Mouse (Mus musculus) cerebellum, postnatal 36 days (tissue): ENCODE data around the gene Trpc1.

Experiments
- DNase-seq, 2 experiments: peaks; one replicate each; pipeline ENCODE4 v3.0.0; 2021 to 2022; ENCODE audit warnings: mixed read lengths in 2 of 2

Trpc1 gene

DNA sequence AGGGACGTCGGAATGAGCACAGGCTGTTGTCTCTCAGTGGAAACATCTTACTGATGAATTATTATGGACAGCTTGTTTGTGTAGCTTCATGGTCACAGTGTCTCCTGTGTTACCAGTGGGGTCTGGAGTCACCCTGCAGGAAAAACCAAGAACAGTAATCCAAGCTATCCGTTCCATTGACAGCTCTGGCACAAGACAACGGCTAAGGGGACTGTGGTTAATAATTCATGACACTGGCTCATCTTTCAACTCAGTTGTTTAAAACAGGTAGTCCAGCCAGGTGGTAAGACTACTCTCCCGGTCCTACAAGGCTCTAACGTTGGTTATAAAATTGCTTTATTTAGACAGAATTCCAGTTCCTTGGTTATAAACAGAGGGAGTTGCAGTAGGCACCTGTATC, 53.6 kb downstream of the Trpc1 start:
- DNase-seq, result no peak

DNA sequence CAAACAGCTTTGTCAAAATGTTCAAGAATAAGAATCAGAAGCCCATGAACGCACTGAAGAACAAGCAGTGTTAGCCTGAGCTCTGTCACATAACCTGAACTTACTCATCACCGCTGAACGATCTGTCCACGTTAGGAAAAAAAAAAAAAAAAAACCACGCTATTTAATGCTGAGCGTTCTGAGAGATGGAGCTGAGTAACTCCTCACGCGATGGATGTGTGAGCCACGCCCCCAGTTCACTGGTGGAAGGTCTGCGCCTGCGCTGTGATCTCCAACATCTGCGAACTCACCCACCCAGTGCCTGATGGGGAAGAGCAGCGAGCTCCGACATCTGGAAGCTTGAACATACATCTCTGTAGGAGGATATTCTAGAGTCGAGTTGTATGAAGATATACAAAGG, 55.2 kb downstream of the Trpc1 start:
- DNase-seq, result no peak

DNA sequence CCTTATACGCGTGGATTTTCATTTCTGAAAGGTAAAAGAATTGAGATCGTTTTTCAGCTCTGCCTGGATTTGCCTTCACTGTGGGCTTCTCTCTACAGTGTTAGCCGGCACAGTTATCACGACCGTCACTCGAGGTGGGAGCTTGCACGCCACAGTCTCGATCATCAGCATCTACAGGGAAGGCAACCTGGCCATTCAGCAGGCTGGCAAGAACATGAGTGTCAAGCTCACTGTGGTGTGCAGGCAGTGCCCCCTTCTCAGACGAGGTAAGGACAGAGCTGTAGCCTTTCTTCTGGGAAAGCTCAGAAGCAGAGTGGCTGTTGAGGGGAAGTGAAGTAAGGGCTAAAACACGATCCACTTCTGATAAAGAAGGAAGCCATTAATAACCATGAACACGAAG, 55.6 kb downstream of the Trpc1 start:
- no peak for DNase-seq

DNA sequence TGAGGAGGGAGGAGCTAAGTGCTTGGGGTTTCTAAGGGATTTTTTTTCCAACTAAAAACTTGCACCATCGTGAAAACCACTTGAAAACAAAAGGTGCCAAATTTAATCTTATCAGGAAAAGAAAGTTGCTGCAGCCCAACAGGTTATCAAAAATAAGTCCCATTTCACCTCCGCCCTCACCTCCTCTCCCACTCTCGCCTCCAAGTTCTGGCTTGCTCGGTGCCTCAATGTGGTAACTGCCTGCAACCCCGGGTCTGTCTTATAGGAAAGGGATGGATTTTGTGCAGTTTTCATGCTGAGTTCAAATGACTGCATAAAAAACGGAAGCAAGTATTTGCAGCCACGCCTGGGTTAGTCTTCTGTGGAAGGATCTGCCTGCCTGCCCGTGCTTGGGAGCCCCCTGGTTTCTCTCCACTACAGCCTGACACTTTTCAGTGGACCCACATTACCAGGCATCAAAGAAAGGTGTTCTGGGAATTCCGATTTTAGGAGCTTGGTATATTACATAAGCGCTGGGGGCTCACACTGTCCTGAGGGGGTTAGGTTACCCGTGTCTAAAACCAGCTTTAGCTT, 56.6 kb downstream of the Trpc1 start:
- DNase-seq, result no peak

DNA sequence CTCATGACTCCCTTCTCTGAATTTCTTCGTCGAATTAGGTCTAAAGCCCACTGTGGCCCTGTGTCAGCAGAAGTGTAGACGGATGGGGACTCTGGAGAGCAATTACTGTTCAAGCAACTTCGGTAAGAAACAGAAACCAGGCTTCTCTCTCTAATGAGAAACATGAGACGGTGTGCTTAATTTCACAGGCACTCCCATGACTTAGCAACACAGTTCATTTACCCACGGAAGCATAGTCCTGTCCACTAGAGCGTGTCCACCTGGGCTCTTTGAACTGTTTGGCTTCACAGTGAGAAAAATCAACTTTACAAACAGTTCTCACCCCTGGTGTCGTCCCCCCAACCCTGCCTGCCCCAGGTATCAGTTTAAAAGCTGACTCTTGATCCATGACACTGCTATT, 57.4 kb downstream of the Trpc1 start:
- no peak for DNase-seq

DNA sequence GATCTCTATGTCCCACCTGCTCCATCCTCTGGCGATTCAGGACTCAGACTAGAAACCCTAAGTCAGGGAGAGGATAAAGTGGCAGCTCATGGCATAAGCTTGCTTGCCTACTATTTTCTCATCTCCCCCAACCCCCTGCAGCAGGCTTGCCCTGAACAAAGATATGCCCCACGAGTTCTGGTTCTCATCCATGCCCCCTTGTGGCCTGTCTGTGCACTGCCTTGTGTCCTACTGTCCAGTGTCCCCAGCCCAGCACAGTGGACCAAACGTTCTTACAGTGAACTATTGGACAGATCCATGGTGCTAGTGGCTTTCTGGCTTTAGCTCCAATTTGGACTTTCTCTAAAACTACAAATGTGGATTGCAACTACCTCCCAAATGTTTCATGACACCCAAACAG, 62.1 kb downstream of the Trpc1 start:
- peak; percentile 50 to 54 for DNase-seq

DNA sequence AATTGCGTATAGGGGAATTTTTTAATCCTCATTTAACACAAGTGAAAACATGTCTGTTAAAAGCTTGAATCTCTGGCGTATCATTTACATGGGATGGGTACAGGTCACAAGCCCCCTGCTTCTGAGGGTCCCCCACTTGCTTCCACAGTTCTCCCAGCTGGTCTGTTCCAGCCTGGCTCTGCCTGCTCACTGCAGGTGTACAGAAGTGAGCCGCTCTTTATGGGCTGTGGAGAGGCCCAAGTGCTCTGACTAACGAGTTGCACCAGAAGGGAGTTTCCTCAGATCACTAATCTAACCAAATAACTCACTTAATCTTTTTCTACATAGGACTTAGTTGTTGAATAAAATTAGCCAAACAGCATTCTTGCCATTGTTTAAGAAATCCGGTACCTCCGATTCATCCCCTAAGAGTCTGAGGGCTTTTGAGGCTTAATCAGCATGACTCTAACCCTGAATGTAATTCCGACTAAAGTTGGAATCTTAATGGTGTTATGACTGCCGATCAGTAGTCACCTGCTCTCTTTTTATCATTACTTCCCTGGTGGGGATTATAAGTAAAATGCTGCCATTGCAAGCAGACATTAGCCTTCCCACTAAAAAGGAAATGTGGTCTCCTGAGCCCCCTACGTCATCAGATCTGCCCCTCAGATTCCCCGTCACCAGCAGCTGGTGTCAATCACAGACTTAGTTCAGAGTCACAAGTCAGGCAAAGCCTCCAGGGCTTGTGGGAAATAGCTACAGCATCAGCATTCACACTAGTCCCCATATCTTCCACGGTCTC, 64.3 kb downstream of the Trpc1 start:
- DNase-seq, result no peak

DNA sequence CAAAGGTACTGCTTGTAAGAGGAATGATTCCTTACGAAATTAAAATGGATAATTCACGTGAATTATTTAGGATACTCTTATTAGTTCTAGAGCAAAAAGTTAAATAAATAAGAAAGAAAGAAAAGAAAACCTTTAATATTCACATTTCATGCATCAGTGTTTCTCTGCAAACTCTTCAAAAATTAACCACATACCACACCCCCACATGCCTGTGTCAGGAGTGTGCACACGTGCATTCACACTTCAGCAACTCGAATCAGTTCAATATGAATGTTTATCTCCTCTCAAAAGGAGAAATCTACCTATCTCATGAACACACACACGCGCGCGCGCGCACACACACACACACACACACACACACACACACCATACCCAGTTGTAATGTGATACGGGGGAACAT, 69.5 kb downstream of the Trpc1 start:
- no peak for DNase-seq

DNA sequence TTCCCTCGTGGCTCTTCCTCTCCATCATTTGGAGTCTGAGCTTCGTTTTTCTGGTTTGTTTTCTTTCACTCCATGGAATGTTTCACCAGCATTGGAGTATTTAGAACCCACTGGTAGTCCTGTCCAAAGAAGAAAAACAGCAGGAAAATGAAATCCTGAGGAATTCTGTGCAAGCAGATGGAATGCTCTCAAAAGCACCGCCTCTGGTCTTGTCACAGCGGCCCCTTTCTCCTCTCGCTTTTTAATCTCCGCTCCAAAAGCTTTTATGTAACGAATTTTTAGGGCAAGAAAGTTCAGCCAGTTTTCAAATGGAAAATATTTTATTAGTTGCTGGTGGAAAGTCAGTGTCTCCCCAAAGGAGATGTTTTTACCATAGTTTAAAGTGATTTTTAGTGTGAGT, 70.2 kb downstream of the Trpc1 start:
- DNase-seq, result no peak

DNA sequence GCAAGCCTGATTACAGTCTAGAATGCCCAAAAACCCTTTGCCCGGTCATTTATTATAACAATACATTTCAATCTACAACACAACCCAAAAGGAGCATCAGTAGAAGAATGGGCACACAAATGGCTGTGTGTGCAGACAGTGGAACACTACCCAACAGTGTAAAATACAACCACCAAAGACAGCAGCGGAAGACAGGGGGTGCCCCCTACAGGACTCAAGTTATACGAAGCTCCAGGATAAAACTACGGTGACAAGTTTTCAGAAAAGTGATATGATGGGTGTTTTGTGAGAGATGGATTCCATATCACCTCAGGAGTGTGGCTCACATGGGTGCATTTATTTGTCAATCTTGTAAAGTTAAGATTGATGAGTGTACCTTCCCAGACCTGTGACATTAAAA, 74.2 kb downstream of the Trpc1 start:
- no peak for DNase-seq

DNA sequence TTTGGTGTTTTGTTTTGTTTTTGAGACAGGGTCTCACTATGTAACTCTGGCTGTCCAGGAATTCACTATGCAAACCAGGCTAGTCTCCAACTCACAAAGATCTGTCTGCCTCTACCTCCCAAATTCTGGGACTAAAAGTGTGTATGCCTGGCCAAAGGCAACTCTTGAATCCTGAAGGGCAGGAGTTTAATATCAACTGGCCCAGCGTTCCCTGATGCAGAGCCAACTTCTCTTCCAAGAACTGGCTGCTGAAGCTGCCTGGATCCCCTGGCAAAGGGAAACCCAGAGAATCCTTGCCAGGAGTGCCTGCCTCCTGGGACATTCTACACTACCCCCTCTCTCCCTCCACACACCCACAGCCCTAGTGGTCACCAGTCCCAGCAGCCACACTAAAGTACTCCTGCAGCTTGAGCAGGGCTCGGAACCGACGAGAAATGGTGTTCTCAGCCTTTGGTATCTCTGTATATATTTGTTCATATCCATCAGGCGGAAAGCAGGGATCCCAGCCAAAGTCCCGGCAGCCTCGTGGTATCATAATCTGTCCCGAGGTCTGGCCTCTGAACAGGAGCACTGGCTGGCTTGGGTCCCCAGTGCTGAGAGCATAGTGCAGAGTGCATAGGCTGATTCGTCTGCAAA, 75.0 kb downstream of the Trpc1 start:
- DNase-seq, result peak; percentile 71 to 74

DNA sequence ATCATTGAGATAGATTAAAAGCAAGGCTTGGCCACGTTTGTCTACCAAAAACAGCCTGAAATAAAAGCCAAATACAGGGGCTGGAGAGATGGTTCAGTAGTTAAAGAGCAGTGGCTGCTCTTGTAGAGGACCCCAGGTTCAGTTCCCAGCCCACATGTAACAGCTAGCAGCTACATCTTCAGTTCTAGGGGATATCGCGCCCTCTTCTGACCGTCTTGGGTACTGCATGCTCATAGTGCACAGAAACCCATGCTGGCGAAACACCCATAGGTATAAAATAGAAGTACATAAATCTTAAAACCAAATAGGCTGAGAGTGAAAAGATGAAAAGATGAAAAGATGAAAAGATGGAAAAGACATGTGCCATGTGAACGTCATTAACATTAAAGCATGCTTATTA, 77.4 kb downstream of the Trpc1 start:
- DNase-seq, result no peak

DNA sequence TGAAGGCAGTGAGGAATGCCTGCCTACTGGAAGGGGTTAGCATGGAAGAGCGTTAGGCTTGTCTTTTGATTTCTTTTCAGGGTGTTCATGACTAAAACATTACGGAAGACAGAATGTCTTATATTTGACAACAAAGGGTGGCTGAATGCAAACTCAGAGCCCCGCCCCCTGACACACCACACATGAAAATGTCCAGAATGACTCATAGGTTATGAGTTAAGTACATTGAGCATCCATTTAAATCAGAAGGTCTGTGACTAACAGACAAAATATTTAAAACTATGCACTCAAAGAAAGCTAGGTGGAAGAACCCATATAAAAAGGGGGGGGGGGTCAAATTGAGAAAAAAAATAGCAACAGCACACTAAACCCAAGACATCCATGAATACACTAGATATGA, 77.8 kb downstream of the Trpc1 start:
- DNase-seq, result no peak

DNA sequence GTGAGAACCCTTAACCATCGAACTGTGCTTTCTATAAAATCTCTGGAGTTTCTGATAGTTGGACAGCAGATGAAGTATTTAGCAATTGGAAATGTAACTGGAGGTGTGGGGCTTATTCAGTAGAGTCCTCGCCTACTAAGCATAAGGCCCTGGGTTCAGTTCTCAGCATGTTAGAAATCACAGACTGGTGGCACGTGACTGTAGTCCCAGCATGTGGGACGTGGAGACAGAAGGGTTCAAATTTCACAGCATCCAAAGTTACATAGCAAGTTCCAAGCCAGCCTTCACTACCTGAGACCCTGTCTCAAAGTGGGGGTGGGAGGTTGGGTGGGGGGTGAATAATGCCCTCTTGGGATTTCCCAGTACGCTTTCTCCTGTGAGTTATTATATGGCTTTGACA, 81.9 kb downstream of the Trpc1 start:
- DNase-seq, result peak in 1 of 2 experiments; percentile 7

DNA sequence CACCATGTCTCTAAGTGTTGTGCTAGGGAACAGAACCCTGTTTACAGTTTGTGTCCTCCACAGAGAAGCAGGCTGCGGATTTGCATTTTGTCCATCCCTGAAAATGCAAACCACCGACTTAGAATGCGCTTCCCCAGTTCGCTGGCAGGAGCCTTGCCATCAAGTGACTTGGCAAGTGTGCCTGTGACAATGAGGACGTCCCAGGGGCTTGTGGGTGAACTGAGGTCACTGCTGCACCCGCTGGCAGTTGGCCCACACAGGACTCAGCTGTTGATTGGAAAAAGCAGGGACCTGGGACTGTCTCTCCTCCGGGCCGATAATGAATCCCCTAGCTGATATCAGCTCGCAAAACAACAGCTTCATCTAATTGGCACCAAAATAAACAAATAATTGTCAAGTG, 82.3 kb downstream of the Trpc1 start:
- DNase-seq, result peak; percentile 58 to 64

DNA sequence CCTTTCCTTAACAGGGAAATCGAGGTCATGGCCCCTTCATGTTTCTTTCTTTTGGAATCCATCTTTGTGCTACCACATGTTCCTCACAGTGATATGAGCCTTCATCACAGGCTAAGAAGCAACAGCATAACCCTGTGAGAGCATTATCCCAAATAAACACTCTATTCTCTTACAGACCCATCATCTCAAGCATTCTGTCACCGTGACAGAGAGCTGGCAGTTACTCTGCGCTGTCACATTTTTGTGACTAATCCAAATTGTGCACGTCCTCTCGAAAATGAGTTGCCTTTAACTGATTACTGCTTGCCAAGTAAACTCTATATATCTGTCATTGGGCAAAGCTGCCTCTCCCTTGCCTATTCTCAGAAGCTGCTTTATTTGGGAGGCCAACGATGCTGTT, 84.3 kb downstream of the Trpc1 start:
- DNase-seq, result no peak

DNA sequence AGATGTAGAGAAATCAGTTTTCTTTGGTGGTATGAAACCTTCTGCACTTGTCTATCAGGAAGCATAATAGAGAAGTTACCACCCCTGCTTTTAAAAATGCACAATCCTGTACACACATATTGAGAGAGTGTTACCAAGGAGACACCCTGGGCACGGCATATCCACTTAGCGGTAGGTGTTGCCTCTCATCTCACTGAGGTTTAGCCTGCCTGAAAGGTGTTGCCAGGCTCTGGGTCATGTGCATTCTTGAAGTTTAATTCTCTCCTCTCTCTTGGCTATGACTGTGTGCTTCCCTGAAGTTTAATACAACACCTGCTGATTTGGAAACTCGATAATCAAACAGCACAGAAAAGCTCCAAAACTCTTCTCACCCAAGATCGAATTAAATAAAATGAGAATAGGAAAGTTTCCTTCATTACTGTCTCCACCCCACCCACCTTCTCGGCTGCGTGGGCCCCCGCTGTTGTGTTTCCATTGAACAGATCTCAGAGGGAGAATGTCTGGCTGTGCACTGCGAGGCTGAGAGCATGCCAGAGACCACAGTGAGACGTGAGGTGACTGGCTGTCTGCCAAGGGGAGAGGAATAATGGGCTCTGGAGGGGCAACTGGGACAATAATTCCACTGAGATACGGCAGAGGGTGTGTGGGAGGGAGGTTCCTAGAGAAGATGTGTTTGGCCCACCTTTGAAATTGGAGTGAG, 85.7 kb downstream of the Trpc1 start:
- no peak for DNase-seq

DNA sequence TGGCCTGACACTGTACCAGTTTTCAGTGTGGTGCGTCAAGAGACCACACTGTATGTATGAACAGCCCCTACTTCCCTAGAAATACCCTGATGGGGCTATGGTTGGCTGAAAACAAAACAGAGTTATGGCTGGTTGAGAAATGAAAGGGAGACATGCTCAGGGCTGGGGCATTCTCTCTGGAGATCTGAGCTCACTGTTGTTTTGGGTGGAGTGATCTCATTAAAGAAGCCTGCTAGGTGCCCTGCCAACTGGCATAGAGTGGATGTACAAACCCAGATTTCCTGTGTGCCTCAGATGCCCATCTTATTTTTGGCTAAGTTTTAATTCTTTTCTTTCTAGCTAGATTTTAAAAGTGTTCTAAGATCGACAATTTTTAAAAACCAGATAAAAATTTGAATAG, 92.2 kb downstream of the Trpc1 start:
- no peak for DNase-seq
